Mouse (Mus musculus) brain, embryonic 14.5 days (tissue): ENCODE measurements around the gene Tmcc3.

Experiments used
- CTCF ChIP-seq: fragments of 200-500 bp; IDR thresholded peaks from 2 replicates; pipeline ENCODE4 v1.5.1; 2012; ENCODE audit warnings: inconsistent platforms, mild to moderate bottlenecking, moderate library complexity, borderline replicate concordance; ENCODE audit not compliant: insufficient read depth, insufficient read length; ENCODE audit errors: extremely low read depth
- POLR2A ChIP-seq: fragments of 200-500 bp; IDR thresholded peaks from 2 replicates; pipeline ENCODE4 v1.6.1; 2012; ENCODE audit warnings: mild to moderate bottlenecking, inconsistent platforms, borderline replicate concordance; ENCODE audit not compliant: poor library complexity, insufficient read depth, insufficient read length, severe bottlenecking; ENCODE audit errors: extremely low read depth

DNA sequence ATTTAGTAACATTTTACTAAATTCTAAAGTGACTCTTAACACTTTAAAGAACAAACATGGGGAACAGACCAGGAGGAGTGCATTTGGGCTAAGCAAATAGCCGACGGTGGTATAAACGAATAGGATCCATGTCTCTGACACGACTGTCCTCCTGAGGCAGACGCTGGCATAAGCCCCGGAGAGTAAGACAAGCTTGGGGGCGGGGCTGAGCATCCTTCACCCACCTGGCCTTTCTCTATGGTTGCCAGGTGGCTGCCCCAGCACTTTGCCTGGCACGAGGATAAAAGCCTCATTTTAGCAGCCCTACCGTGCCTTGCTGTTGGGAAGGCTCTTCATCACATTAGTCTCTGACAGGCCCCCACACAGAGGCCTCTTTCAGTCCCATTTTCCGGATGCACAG lies 35.5 kb downstream of the Tmcc3 start:
- TF ChIP-seq CTCF (no peak), POLR2A (no peak)
